Comparison of ENCODE assay signal across 11 mouse cellular contexts in the genomic region with DNA sequence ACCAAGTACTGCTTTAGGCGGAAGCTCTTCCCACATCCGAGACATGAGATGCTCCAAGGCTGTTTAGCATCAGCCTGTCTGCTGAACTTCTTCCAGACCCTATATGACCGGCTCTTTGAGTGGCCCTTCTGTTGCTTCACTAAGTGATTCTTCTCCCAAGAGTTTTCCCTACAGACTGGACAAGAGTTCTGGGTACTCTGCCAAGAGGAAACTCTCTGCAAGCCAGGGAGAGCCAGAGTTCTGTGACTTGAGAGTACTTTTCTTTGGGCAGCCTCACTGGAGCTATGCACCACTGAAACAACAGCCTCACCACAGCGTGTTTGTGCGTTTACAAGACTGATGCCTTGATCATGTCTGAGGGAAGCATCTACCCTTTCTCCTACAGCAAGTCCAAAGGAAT.
"Had no signal": no experiment of that assay in that cellular context is flagged by ENCODE, and none has a peak within 500 bp of the region (broad histone marks: within the 10 kb centered on the region; RNA-seq: fewer than 3 reads in every experiment).

No protein-coding gene starts in this region.

- H3K4me2 ChIP-seq: intestine, embryonic 15.5 days; midbrain, embryonic 11.5 days had no signal

- H3K4me1 ChIP-seq: intestine, embryonic 15.5 days had no signal

- H3K9me3 ChIP-seq: intestine, embryonic 15.5 days had no signal

- DNase-seq: kidney, adult 11 months; kidney, adult 8-10 months; kidney, postnatal 14 days; kidney, postnatal 4 days; liver, postnatal 0 days; midbrain, embryonic 14.5 days; thymus, adult 18-20 months; thymus, postnatal 36 days had no signal

- H3K4me3 ChIP-seq: intestine, embryonic 15.5 days had no signal

- H3K27me3 ChIP-seq: intestine, embryonic 15.5 days had no signal

- H3K9ac ChIP-seq: intestine, embryonic 15.5 days; liver, embryonic 14.5 days; liver, postnatal 0 days had no signal

- H3K27ac ChIP-seq: intestine, embryonic 15.5 days; liver, embryonic 14.5 days had no signal

- ATAC-seq: intestine, embryonic 15.5 days; liver, postnatal 0 days had no signal
